ENCODE assay signal across 8 mouse cellular contexts in genomic region chr13:46928404-46928803, GRCm38 (mm10). TPM values are rescaled to one million over a fixed set of nuclear protein-coding genes. Genes with fewer than 3 reads are reported as not detected.
DNase-seq lines count a peak whose midpoint lies in the region; ATAC-seq lines count a peak whose summit lies in the region.

No protein-coding gene starts in this region.

- H3K4me3 ChIP-seq in kidney, embryonic 14.5 days (ENCODE audit: low read length) = peak overlapping the region; percentile 81
- peak overlapping the region; percentile 82 for H3K4me3 ChIP-seq in embryonic facial prominence, embryonic 11.5 days (ENCODE audit: low read depth, low read length)
- peak overlapping the region; percentile 87 for H3K4me3 ChIP-seq in hindbrain, embryonic 16.5 days (ENCODE audit: low read length)
- H3K4me3 ChIP-seq in midbrain, embryonic 14.5 days (replicated peaks; ENCODE audit: low read depth, low read length) = peak overlapping the region; percentile 75

- 32% methylated on average over 5 of the region's 5 CpGs for WGBS in kidney, embryonic 14.5 days
- WGBS in embryonic facial prominence, embryonic 11.5 days = 34% methylated on average over 5 of the region's 5 CpGs
- 15% methylated on average over 5 of the region's 5 CpGs for WGBS in hindbrain, embryonic 16.5 days
- WGBS in midbrain, embryonic 14.5 days = 16% methylated on average over 5 of the region's 5 CpGs

- H3K27me3 ChIP-seq in kidney, embryonic 14.5 days (ENCODE audit: control insufficient read depth, insufficient read depth, low read length) = no peaks in the 10 kb centered on the region
- H3K27me3 ChIP-seq in embryonic facial prominence, embryonic 11.5 days (ENCODE audit: control insufficient read depth, insufficient read depth, low read length) = peaks cover 2% of the 10 kb centered on the region; the same call in 1 of the 2 replicates
- no peaks in the 10 kb centered on the region for H3K27me3 ChIP-seq in hindbrain, embryonic 16.5 days (replicated peaks; ENCODE audit: control insufficient read depth, insufficient read depth, low read length)
- no peaks in the 10 kb centered on the region for H3K27me3 ChIP-seq in midbrain, embryonic 14.5 days (ENCODE audit: control insufficient read depth, insufficient read depth, low read length)

- no peak overlapping the region for H3K27ac ChIP-seq in kidney, embryonic 14.5 days (ENCODE audit: low read depth, low read length)
- no peak overlapping the region for H3K27ac ChIP-seq in embryonic facial prominence, embryonic 11.5 days (replicated peaks; ENCODE audit: low read depth, low read length)
- no peak overlapping the region; the same call in 1 of the 2 replicates for H3K27ac ChIP-seq in hindbrain, embryonic 16.5 days (ENCODE audit: low read depth, low read length)
- peak overlapping the region; percentile 98 for H3K27ac ChIP-seq in midbrain, embryonic 14.5 days (replicated peaks; ENCODE audit: low read depth, low read length)

- H3K4me2 ChIP-seq in kidney, embryonic 14.5 days (replicated peaks; ENCODE audit: low read depth, low read length) = peak overlapping the region; percentile 83
- peak overlapping the region; percentile 83 for H3K4me2 ChIP-seq in embryonic facial prominence, embryonic 11.5 days (ENCODE audit: low read depth, low read length)
- peak overlapping the region; percentile 66 for H3K4me2 ChIP-seq in hindbrain, embryonic 16.5 days (ENCODE audit: low read length)
- peak overlapping the region; percentile 87 for H3K4me2 ChIP-seq in midbrain, embryonic 14.5 days (ENCODE audit: low read length)

- ATAC-seq in kidney, embryonic 14.5 days (ENCODE audit: low FRiP score, low TSS enrichment) = no peak
- ATAC-seq in embryonic facial prominence, embryonic 11.5 days (replicated peaks; ENCODE audit: insufficient number of reproducible peaks, low FRiP score, low TSS enrichment, low read depth) = no peak
- no peak for ATAC-seq in hindbrain, embryonic 16.5 days
- no peak for ATAC-seq in midbrain, embryonic 14.5 days (ENCODE audit: low FRiP score, low TSS enrichment)

- H3K4me1 ChIP-seq in kidney, embryonic 14.5 days (ENCODE audit: control insufficient read depth, insufficient read depth, low read length) = peaks cover 22% of the 10 kb centered on the region
- no peaks in the 10 kb centered on the region for H3K4me1 ChIP-seq in embryonic facial prominence, embryonic 11.5 days (ENCODE audit: control insufficient read depth, insufficient read depth, low read length)
- peaks cover 15% of the 10 kb centered on the region for H3K4me1 ChIP-seq in hindbrain, embryonic 16.5 days (ENCODE audit: control insufficient read depth, insufficient read depth, low read depth, low read length)
- peaks cover 12% of the 10 kb centered on the region; the same call in 1 of the 2 replicates for H3K4me1 ChIP-seq in midbrain, embryonic 14.5 days (ENCODE audit: control insufficient read depth, insufficient read depth, low read length)

- peak overlapping the region; percentile 81; the same call in 1 of the 2 replicates for H3K9ac ChIP-seq in kidney, embryonic 14.5 days (ENCODE audit: low read depth, low read length)
- peak overlapping the region; percentile 97 for H3K9ac ChIP-seq in embryonic facial prominence, embryonic 11.5 days (replicated peaks; ENCODE audit: low read length)
- H3K9ac ChIP-seq in hindbrain, embryonic 16.5 days (ENCODE audit: low read depth, low read length) = peak overlapping the region; percentile 88
- peak overlapping the region; percentile 88 for H3K9ac ChIP-seq in midbrain, embryonic 14.5 days (replicated peaks; ENCODE audit: low read length)

- DNase-seq in kidney, postnatal 10 days = no peak
- no peak for DNase-seq in embryonic facial prominence, embryonic 11.5 days (ENCODE audit: low spot score)
- no peak for DNase-seq in midbrain, embryonic 14.5 days
- no peak for DNase-seq in right cerebral cortex, postnatal 25 days
- DNase-seq in ovary, postnatal 10 days (ENCODE audit: low spot score) = no peak
- DNase-seq in cerebellum, adult 8-10 months = no peak

- H3K36me3 ChIP-seq in kidney, embryonic 14.5 days (ENCODE audit: control insufficient read depth, insufficient read depth, low read length) = no peaks in the 10 kb centered on the region
- H3K36me3 ChIP-seq in embryonic facial prominence, embryonic 11.5 days (replicated peaks; ENCODE audit: control insufficient read depth, insufficient read depth, low read depth, low read length) = no peaks in the 10 kb centered on the region
- no peaks in the 10 kb centered on the region for H3K36me3 ChIP-seq in hindbrain, embryonic 16.5 days (ENCODE audit: control insufficient read depth, insufficient read depth, low read length)
- H3K36me3 ChIP-seq in midbrain, embryonic 14.5 days (ENCODE audit: control insufficient read depth, insufficient read depth, low read length) = no peaks in the 10 kb centered on the region

- H3K9me3 ChIP-seq in kidney, embryonic 14.5 days (ENCODE audit: control insufficient read depth, low read length) = no peaks in the 10 kb centered on the region
- H3K9me3 ChIP-seq in embryonic facial prominence, embryonic 11.5 days (replicated peaks; ENCODE audit: control insufficient read depth, low read length) = no peaks in the 10 kb centered on the region
- H3K9me3 ChIP-seq in hindbrain, embryonic 16.5 days (ENCODE audit: control insufficient read depth, low read length) = no peaks in the 10 kb centered on the region
- H3K9me3 ChIP-seq in midbrain, embryonic 14.5 days (ENCODE audit: control insufficient read depth, low read length) = no peaks in the 10 kb centered on the region

RNA-seq across cellular contexts. Expression of gene Kif13a, which starts 1.3 kb away (rescaled TPM):
- 8.7 and 18.2 TPM in 2 replicates for polyA plus RNA-seq in kidney, embryonic 14.5 days (2014; fragmentation: Nextera tagmentation; extraction: Ambion mirVana)
- polyA plus RNA-seq in embryonic facial prominence, embryonic 11.5 days (2014; fragmentation: Nextera tagmentation; extraction: Ambion mirVana) = 17.3 and 19.1 TPM in 2 replicates
- 8.0 and 8.9 TPM in 2 replicates for polyA plus RNA-seq in hindbrain, embryonic 16.5 days (2015; fragmentation: Nextera tagmentation; extraction: Ambion mirVana)
- polyA plus RNA-seq in midbrain, embryonic 14.5 days (2014; fragmentation: Nextera tagmentation; extraction: Ambion mirVana) = 10.2 and 14.2 TPM in 2 replicates
